Mouse (Mus musculus): ENCODE measurements around the gene Secisbp2l. TPM values are rescaled to one million over a fixed set of nuclear protein-coding genes. Genes with fewer than 3 reads are reported as not detected.
A peak's percentile ranks its signal among the peaks of the same experiment; 100 is the strongest.

Gene Secisbp2l
- polyA plus RNA-seq, 1 experiment from 2014 or later = 22.1 TPM

- H3K36me3 ChIP-seq (ENCODE audit: control insufficient read depth, insufficient read depth, low read length) = no peaks in the 10 kb centered on the region
- no peak overlapping the region for H3K27ac ChIP-seq (replicated peaks; ENCODE audit: low read depth, low read length)
- no peaks in the 10 kb centered on the region for H3K9me3 ChIP-seq (ENCODE audit: control insufficient read depth, low read length)
- DNase-seq (ENCODE audit: low spot score) (no peak), ATAC-seq (ENCODE audit: insufficient number of reproducible peaks, low FRiP score, low TSS enrichment, low read depth) (no peak)
- 92% methylated on average over 4 of the region's 4 CpGs for WGBS
- H3K27me3 ChIP-seq (ENCODE audit: control insufficient read depth, insufficient read depth, low read length) = no peaks in the 10 kb centered on the region
- no peak overlapping the region for H3K4me2 ChIP-seq (ENCODE audit: low read depth, severe bottlenecking)
- H3K9ac ChIP-seq (ENCODE audit: low read length) = no peak overlapping the region
- no peaks in the 10 kb centered on the region for H3K4me1 ChIP-seq (ENCODE audit: control insufficient read depth, insufficient read depth, low read length)
- no peak overlapping the region for H3K4me3 ChIP-seq (ENCODE audit: low read depth, low read length)
Observed at GRCm38 (mm10) chr2:125790242-125790641, 7.6 kb upstream of the Secisbp2l start.

GRCm38 (mm10) chr2:125789265-125789664 lies 6.6 kb upstream of the Secisbp2l start:
- Histone ChIP-seq H3K4me3 (ENCODE audit: low read depth, low read length) (no peak overlapping the region), H3K4me2 (ENCODE audit: low read depth, severe bottlenecking) (no peak overlapping the region), H3K36me3 (ENCODE audit: control insufficient read depth, insufficient read depth, low read length) (no peaks in the 10 kb centered on the region), H3K27ac (replicated peaks; ENCODE audit: low read depth, low read length) (no peak overlapping the region), H3K9ac (ENCODE audit: low read length) (no peak overlapping the region), H3K4me1 (ENCODE audit: control insufficient read depth, insufficient read depth, low read length) (no peaks in the 10 kb centered on the region), H3K27me3 (ENCODE audit: control insufficient read depth, insufficient read depth, low read length) (no peaks in the 10 kb centered on the region), H3K9me3 (ENCODE audit: control insufficient read depth, low read length) (no peaks in the 10 kb centered on the region)
- DNase-seq (ENCODE audit: low spot score) = no peak
- WGBS = 35% methylated on average over 5 of the region's 5 CpGs
- ATAC-seq (ENCODE audit: insufficient number of reproducible peaks, low FRiP score, low TSS enrichment, low read depth) = 0 out of 2 replicates have a peak, but pooled peaks have one; percentile 54

GRCm38 (mm10) chr2:125788785-125789184 lies 6.1 kb upstream of the Secisbp2l start:
- no peaks in the 10 kb centered on the region for H3K27me3 ChIP-seq (ENCODE audit: control insufficient read depth, insufficient read depth, low read length)
- H3K9me3 ChIP-seq (ENCODE audit: control insufficient read depth, low read length) = no peaks in the 10 kb centered on the region
- H3K27ac ChIP-seq (replicated peaks; ENCODE audit: low read depth, low read length) = no peak overlapping the region
- no peaks in the 10 kb centered on the region for H3K4me1 ChIP-seq (ENCODE audit: control insufficient read depth, insufficient read depth, low read length)
- no peaks in the 10 kb centered on the region for H3K36me3 ChIP-seq (ENCODE audit: control insufficient read depth, insufficient read depth, low read length)
- DNase-seq (ENCODE audit: low spot score) (no peak), ATAC-seq (ENCODE audit: insufficient number of reproducible peaks, low FRiP score, low TSS enrichment, low read depth) (no peak)
- no peak overlapping the region for H3K4me2 ChIP-seq (ENCODE audit: low read depth, severe bottlenecking)
- 77% methylated on average over 3 of the region's 3 CpGs for WGBS
- H3K4me3 ChIP-seq (ENCODE audit: low read depth, low read length) = no peak overlapping the region
- no peak overlapping the region for H3K9ac ChIP-seq (ENCODE audit: low read length)

GRCm38 (mm10) chr2:125788351-125788750 lies 5.7 kb upstream of the Secisbp2l start:
- H3K27me3 ChIP-seq (ENCODE audit: control insufficient read depth, insufficient read depth, low read length) = no peaks in the 10 kb centered on the region

GRCm38 (mm10) chr2:125785021-125785420 lies 2.4 kb upstream of the Secisbp2l start:
- Histone ChIP-seq H3K4me2 (ENCODE audit: low read depth, severe bottlenecking) (no peak overlapping the region), H3K27ac (replicated peaks; ENCODE audit: low read depth, low read length) (no peak overlapping the region), H3K27me3 (ENCODE audit: control insufficient read depth, insufficient read depth, low read length) (no peaks in the 10 kb centered on the region), H3K9me3 (ENCODE audit: control insufficient read depth, low read length) (no peaks in the 10 kb centered on the region), H3K9ac (ENCODE audit: low read length) (no peak overlapping the region), H3K4me3 (ENCODE audit: low read depth, low read length) (no peak overlapping the region), H3K4me1 (ENCODE audit: control insufficient read depth, insufficient read depth, low read length) (0 out of 2 replicates have a peak, but pooled peaks cover 2% of the 10 kb centered on the region), H3K36me3 (ENCODE audit: control insufficient read depth, insufficient read depth, low read length) (no peaks in the 10 kb centered on the region)
- ATAC-seq (ENCODE audit: insufficient number of reproducible peaks, low FRiP score, low TSS enrichment, low read depth) = no peak
- 77% methylated on average over 4 of the region's 4 CpGs for WGBS
- no peak for DNase-seq (ENCODE audit: low spot score)

More at GRCm38 (mm10) chr2:125788351-125788750, 5.7 kb upstream of the Secisbp2l start:
- DNase-seq (ENCODE audit: low spot score) (no peak), ATAC-seq (ENCODE audit: insufficient number of reproducible peaks, low FRiP score, low TSS enrichment, low read depth) (no peak)
- Histone ChIP-seq H3K36me3 (ENCODE audit: control insufficient read depth, insufficient read depth, low read length) (no peaks in the 10 kb centered on the region), H3K9ac (ENCODE audit: low read length) (no peak overlapping the region), H3K4me2 (ENCODE audit: low read depth, severe bottlenecking) (no peak overlapping the region), H3K4me1 (ENCODE audit: control insufficient read depth, insufficient read depth, low read length) (no peaks in the 10 kb centered on the region), H3K27ac (replicated peaks; ENCODE audit: low read depth, low read length) (no peak overlapping the region), H3K9me3 (ENCODE audit: control insufficient read depth, low read length) (no peaks in the 10 kb centered on the region), H3K4me3 (ENCODE audit: low read depth, low read length) (no peak overlapping the region)

GRCm38 (mm10) chr2:125784392-125784791 lies 1.7 kb upstream of the Secisbp2l start:
- no peak overlapping the region for H3K4me3 ChIP-seq (ENCODE audit: low read depth, low read length)
- H3K4me2 ChIP-seq (ENCODE audit: low read depth, severe bottlenecking) = no peak overlapping the region
- H3K36me3 ChIP-seq (ENCODE audit: control insufficient read depth, insufficient read depth, low read length) = no peaks in the 10 kb centered on the region
- WGBS = 34% methylated on average over 4 of the region's 4 CpGs
- H3K4me1 ChIP-seq (ENCODE audit: control insufficient read depth, insufficient read depth, low read length) = 0 out of 2 replicates have a peak, but pooled peaks cover 2% of the 10 kb centered on the region
- H3K9me3 ChIP-seq (ENCODE audit: control insufficient read depth, low read length) = no peaks in the 10 kb centered on the region
- H3K9ac ChIP-seq (ENCODE audit: low read length) = no peak overlapping the region
- ATAC-seq (ENCODE audit: insufficient number of reproducible peaks, low FRiP score, low TSS enrichment, low read depth) (no peak), DNase-seq (ENCODE audit: low spot score) (no peak)
- no peaks in the 10 kb centered on the region for H3K27me3 ChIP-seq (ENCODE audit: control insufficient read depth, insufficient read depth, low read length)
- no peak overlapping the region for H3K27ac ChIP-seq (replicated peaks; ENCODE audit: low read depth, low read length)

- Histone ChIP-seq H3K36me3 (ENCODE audit: control insufficient read depth, insufficient read depth, low read length) (no peaks in the 10 kb centered on the region), H3K4me1 (ENCODE audit: control insufficient read depth, insufficient read depth, low read length) (0 out of 2 replicates have a peak, but pooled peaks cover 2% of the 10 kb centered on the region), H3K4me3 (ENCODE audit: low read depth, low read length) (no peak overlapping the region), H3K9me3 (ENCODE audit: control insufficient read depth, low read length) (no peaks in the 10 kb centered on the region), H3K27me3 (ENCODE audit: control insufficient read depth, insufficient read depth, low read length) (no peaks in the 10 kb centered on the region), H3K9ac (ENCODE audit: low read length) (no peak overlapping the region), H3K4me2 (ENCODE audit: low read depth, severe bottlenecking) (no peak overlapping the region), H3K27ac (replicated peaks; ENCODE audit: low read depth, low read length) (no peak overlapping the region)
- DNase-seq (ENCODE audit: low spot score) = no peak
- no peak for ATAC-seq (ENCODE audit: insufficient number of reproducible peaks, low FRiP score, low TSS enrichment, low read depth)
- WGBS = 49% methylated on average over 4 of the region's 4 CpGs
Observed at GRCm38 (mm10) chr2:125783868-125784267, 1.2 kb upstream of the Secisbp2l start.

- Histone ChIP-seq H3K9me3 (ENCODE audit: control insufficient read depth, low read length) (no peaks in the 10 kb centered on the region), H3K9ac (ENCODE audit: low read length) (peak overlapping the region; percentile 87), H3K4me2 (ENCODE audit: low read depth, severe bottlenecking) (peak overlapping the region; percentile 53), H3K36me3 (ENCODE audit: control insufficient read depth, insufficient read depth, low read length) (no peaks in the 10 kb centered on the region), H3K4me3 (ENCODE audit: low read depth, low read length) (peak overlapping the region; percentile 87), H3K27ac (replicated peaks; ENCODE audit: low read depth, low read length) (0 out of 2 replicates have a peak overlapping the region, but pooled peaks have one; percentile 56), H3K4me1 (ENCODE audit: control insufficient read depth, insufficient read depth, low read length) (0 out of 2 replicates have a peak, but pooled peaks cover 2% of the 10 kb centered on the region), H3K27me3 (ENCODE audit: control insufficient read depth, insufficient read depth, low read length) (no peaks in the 10 kb centered on the region)
- DNase-seq (ENCODE audit: low spot score) = no peak
- ATAC-seq (ENCODE audit: insufficient number of reproducible peaks, low FRiP score, low TSS enrichment, low read depth) = peak; percentile 4; the same call in 1 of the 2 replicates
- 3% methylated on average over 41 of the region's 44 CpGs for WGBS
Observed at GRCm38 (mm10) chr2:125781978-125782718, 522 bp downstream of the Secisbp2l start.

Measured in limb, embryonic 11.5 days (tissue).